Mouse (Mus musculus): Measurements from ENCODE around the gene Ptrh2.

- TF ChIP-seq CTCF (IDR thresholded peaks at IDR 0.05; ENCODE audit: low read depth) (no peak), EP300 (IDR thresholded peaks at IDR 0.05; ENCODE audit: low read depth) (no peak)
These were observed 36.8 kb upstream of the Ptrh2 start for GRCm38 (mm10) chr11:86646885-86647459.
